In genomic region chr2:49951681-49952080, GRCm38 (mm10) we compare ENCODE assay signal across 27 mouse cellular contexts.
"Had no signal": no experiment of that assay in that cellular context is flagged by ENCODE, and none has a peak within 500 bp of the region (broad histone marks: within the 10 kb centered on the region; RNA-seq: fewer than 3 reads in every experiment).

No protein-coding gene starts in this region.

- H3K9me3 ChIP-seq: heart, embryonic 15.5 days; hindbrain, embryonic 13.5 days; hindbrain, embryonic 15.5 days; kidney, embryonic 15.5 days; limb, embryonic 10.5 days; liver, embryonic 13.5 days; liver, embryonic 15.5 days had no signal

- ATAC-seq: hindbrain, postnatal 0 days; intestine, embryonic 16.5 days; liver, postnatal 0 days had no signal

- DNase-seq: gastrocnemius, adult 2 months; gastrocnemius, postnatal 10 days; gastrocnemius, postnatal 25 days; heart, adult 18-20 months; heart, postnatal 14 days; heart, postnatal 36 days; kidney, adult 11 months; kidney, adult 2 months; kidney, adult 9 months; kidney, postnatal 14 days; kidney, postnatal 36 days; layer of hippocampus, adult 9-11 months; layer of hippocampus, postnatal 36 days; liver, embryonic 13.5 days; liver, postnatal 0 days had no signal

- H3K9ac ChIP-seq: heart, embryonic 13.5 days; heart, embryonic 15.5 days; hindbrain, embryonic 13.5 days; hindbrain, embryonic 15.5 days; kidney, embryonic 15.5 days; limb, embryonic 12.5 days; liver, embryonic 13.5 days; liver, embryonic 15.5 days; liver, postnatal 0 days had no signal

- H3K4me2 ChIP-seq: heart, embryonic 13.5 days; heart, embryonic 15.5 days; hindbrain, embryonic 13.5 days; hindbrain, embryonic 15.5 days; kidney, embryonic 15.5 days; limb, embryonic 12.5 days; liver, embryonic 13.5 days; liver, embryonic 15.5 days had no signal

- H3K27me3 ChIP-seq: heart, embryonic 13.5 days; heart, embryonic 15.5 days; hindbrain, embryonic 13.5 days; hindbrain, embryonic 15.5 days; kidney, embryonic 15.5 days; limb, embryonic 12.5 days; liver, embryonic 13.5 days; liver, embryonic 15.5 days had no signal

- H3K4me1 ChIP-seq: kidney, embryonic 15.5 days; limb, embryonic 12.5 days; liver, embryonic 13.5 days; liver, embryonic 15.5 days had no signal

- H3K4me3 ChIP-seq: gastrocnemius, adult 2 months; heart, embryonic 13.5 days; heart, embryonic 15.5 days; hindbrain, embryonic 13.5 days; hindbrain, embryonic 15.5 days; kidney, embryonic 15.5 days; left cerebral cortex, adult 2 months; limb, embryonic 10.5 days; limb, embryonic 12.5 days; liver, embryonic 13.5 days; liver, embryonic 15.5 days had no signal

- H3K27ac ChIP-seq: gastrocnemius, adult 2 months; heart, embryonic 13.5 days; heart, embryonic 15.5 days; hindbrain, embryonic 13.5 days; hindbrain, embryonic 15.5 days; hindbrain, postnatal 0 days; kidney, embryonic 15.5 days; kidney, postnatal 0 days; left cerebral cortex, adult 2 months; limb, embryonic 10.5 days; limb, embryonic 12.5 days; liver, embryonic 13.5 days; liver, embryonic 15.5 days had no signal

- H3K36me3 ChIP-seq: heart, embryonic 15.5 days; hindbrain, embryonic 13.5 days; hindbrain, embryonic 15.5 days; limb, embryonic 10.5 days; liver, embryonic 13.5 days; liver, embryonic 15.5 days had no signal
